Mouse (Mus musculus) intestine, postnatal 0 days (tissue): ENCODE data around the gene Atrnl1. TPM values are rescaled to one million over a fixed set of nuclear protein-coding genes. Genes with fewer than 3 reads are reported as not detected.

ENCODE experiments used
- ATAC-seq: fragments of 200-750 bp; cut with Nextera tagmentation; 2 replicates; pipeline ENCODE4 v1.8.0; 2017; ENCODE audit warnings: mild to moderate bottlenecking, moderate TSS enrichment, moderate library complexity
- H3K27ac ChIP-seq: fragments of 300-500 bp; sonication (generic); 2 replicates; pipeline ENCODE4 v1.5.1; 2014; ENCODE audit warnings: mild to moderate bottlenecking, low read depth, low read length, moderate library complexity
- H3K27me3 ChIP-seq: fragments of 300-500 bp; sonication (generic); replicated peaks from 2 replicates; pipeline ENCODE4 v1.6.1; 2014; ENCODE audit warnings: low read length, mixed read lengths; ENCODE audit not compliant: control insufficient read depth, insufficient read depth
- H3K36me3 ChIP-seq: fragments of 300-500 bp; sonication (generic); 2 replicates; pipeline ENCODE4 v1.6.1; 2014; ENCODE audit warnings: mild to moderate bottlenecking, moderate library complexity; ENCODE audit not compliant: control insufficient read depth, insufficient read depth
- H3K4me1 ChIP-seq: fragments of 300-500 bp; sonication (generic); replicated peaks from 2 replicates; pipeline ENCODE4 v1.6.1; 2014; ENCODE audit warnings: antibody characterized with exemption, low read length, mixed read lengths; ENCODE audit not compliant: control insufficient read depth, insufficient read depth
- H3K4me2 ChIP-seq: fragments of 300-500 bp; sonication (generic); replicated peaks from 2 replicates; pipeline ENCODE4 v1.6.1; 2014; ENCODE audit warnings: low read depth, mild to moderate bottlenecking, moderate library complexity
- H3K4me3 ChIP-seq: fragments of 300-500 bp; sonication (generic); 2 replicates; pipeline ENCODE4 v1.5.1; 2014; ENCODE audit warnings: low read depth, low read length
- H3K9ac ChIP-seq: fragments of 300-500 bp; sonication (generic); 2 replicates; pipeline ENCODE4 v1.6.1; 2014; ENCODE audit warnings: mild to moderate bottlenecking, low read depth, low read length
- H3K9me3 ChIP-seq: fragments of 300-500 bp; sonication (generic); 2 replicates; pipeline ENCODE4 v1.6.1; 2016; ENCODE audit warnings: mixed run types; ENCODE audit not compliant: control insufficient read depth
- CTCF ChIP-seq: sonication (generic); IDR thresholded peaks from 2 replicates; pipeline ENCODE4 v1.5.1; 2016; ENCODE audit warnings: low read depth, mild to moderate bottlenecking, control low read depth, antibody characterized with exemption, moderate library complexity
- WGBS: fragments of 180-500 bp; shearing (Covaris S2); extraction: QIAGEN DNeasy Blood & Tissue Kit; methylation state at CpG from one replicate; pipeline ENCODE4 v1.1.7; 2014; 5-methylcytosine and 5-hydroxymethylcytosine counted together
- polyA plus RNA-seq: library from polyadenylated mRNA; unstranded; fragments of >200 nt; fragmentation: Nextera tagmentation; extraction: Ambion mirVana; gene quantifications from 2 replicates; pipeline ENCODE4 v1.2.1, GENCODE M21; 2015

Gene Atrnl1
- polyA plus RNA-seq, 1 experiment from 2014 or later: 2.6 TPM

DNA sequence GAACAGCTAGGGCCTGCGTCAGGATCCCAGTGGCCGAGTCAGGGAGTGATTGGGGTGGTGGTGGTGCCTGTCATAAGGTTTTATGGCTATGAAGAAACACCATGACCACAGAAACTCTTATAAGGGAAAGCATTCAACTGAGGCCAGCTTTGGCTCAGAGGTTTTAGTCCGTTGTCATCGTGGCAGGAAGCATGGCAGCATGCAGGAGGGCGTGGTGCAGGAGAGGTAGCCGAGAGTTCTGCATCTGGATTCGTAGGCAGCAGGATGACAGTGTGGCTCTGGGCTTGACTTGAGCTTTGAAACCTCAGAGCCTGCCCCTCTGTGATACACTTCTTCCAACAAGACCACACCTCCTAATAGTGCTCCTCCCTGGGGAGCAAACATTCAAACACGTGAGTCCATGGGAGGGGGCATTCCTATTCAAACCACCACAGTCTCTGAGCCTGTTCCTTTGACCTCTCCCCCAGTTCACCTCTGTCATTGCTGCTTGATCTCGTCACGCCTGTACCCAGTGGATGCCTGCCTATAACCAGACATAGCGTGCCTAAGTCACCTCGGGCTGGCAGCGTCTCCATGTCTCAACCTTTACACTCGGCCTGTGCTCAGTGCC is 412.5 kb downstream of the Atrnl1 start:
- Histone ChIP-seq H3K4me1 (no peaks in the 10 kb centered on the region), H3K27me3 (no peaks in the 10 kb centered on the region), H3K27ac (no peak overlapping the region), H3K4me3 (no peak overlapping the region), H3K4me2 (no peak overlapping the region), H3K9ac (no peak overlapping the region), H3K9me3 (no peaks in the 10 kb centered on the region), H3K36me3 (no peaks in the 10 kb centered on the region)
- TF ChIP-seq CTCF: no peak
- no peak for ATAC-seq
- WGBS: 73% methylated on average over 14 of the region's 14 CpGs

DNA sequence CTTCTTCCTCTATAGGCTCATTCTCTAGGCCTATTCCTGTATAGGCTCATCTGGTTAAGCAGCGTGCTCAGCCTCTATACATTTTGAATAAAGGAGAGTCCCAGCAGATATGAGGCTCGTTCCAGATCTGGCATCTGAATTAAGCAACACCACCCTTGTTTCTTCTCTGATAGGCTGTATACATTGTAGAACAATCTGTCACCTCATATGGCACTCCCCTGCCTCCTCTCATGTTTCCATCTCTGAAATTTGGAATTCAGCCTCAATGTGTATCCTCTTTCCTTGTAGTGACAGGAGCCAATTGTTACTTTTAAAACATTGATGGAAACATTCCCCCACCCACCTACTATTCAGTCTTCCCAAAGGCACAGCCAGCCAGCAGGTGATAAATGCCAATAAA is 414.2 kb downstream of the Atrnl1 start:
- no peak overlapping the region for H3K4me3 ChIP-seq
- no peaks in the 10 kb centered on the region for H3K4me1 ChIP-seq
- H3K9ac ChIP-seq: no peak overlapping the region
- WGBS: 93% methylated on average over 2 of the region's 2 CpGs
- ATAC-seq: no peak
- no peak overlapping the region for H3K27ac ChIP-seq
- no peak overlapping the region for H3K4me2 ChIP-seq
- no peaks in the 10 kb centered on the region for H3K27me3 ChIP-seq
- H3K9me3 ChIP-seq: no peaks in the 10 kb centered on the region
- no peak for TF ChIP-seq CTCF
- H3K36me3 ChIP-seq: no peaks in the 10 kb centered on the region

GRCm38 (mm10) chr19:58029661-58030060 is 418.8 kb downstream of the Atrnl1 start:
- Histone ChIP-seq H3K4me2 (no peak overlapping the region), H3K4me3 (no peak overlapping the region), H3K9ac (no peak overlapping the region), H3K9me3 (no peaks in the 10 kb centered on the region), H3K27ac (no peak overlapping the region), H3K36me3 (no peaks in the 10 kb centered on the region), H3K27me3 (no peaks in the 10 kb centered on the region), H3K4me1 (no peaks in the 10 kb centered on the region)
- 73% methylated on average over 2 of the region's 2 CpGs for WGBS
- TF ChIP-seq CTCF: no peak
- no peak for ATAC-seq

GRCm38 (mm10) chr19:58033241-58033640 is 422.4 kb downstream of the Atrnl1 start:
- 89% methylated on average over 5 of the region's 5 CpGs for WGBS
- Histone ChIP-seq H3K36me3 (no peaks in the 10 kb centered on the region), H3K9me3 (no peaks in the 10 kb centered on the region), H3K4me2 (no peak overlapping the region), H3K27ac (no peak overlapping the region), H3K27me3 (no peaks in the 10 kb centered on the region), H3K9ac (no peak overlapping the region), H3K4me3 (no peak overlapping the region), H3K4me1 (no peaks in the 10 kb centered on the region)
- TF ChIP-seq CTCF: no peak
- ATAC-seq: no peak

GRCm38 (mm10) chr19:58036166-58036565 is 425.3 kb downstream of the Atrnl1 start:
- WGBS: 86% methylated on average over 3 of the region's 3 CpGs
- TF ChIP-seq CTCF: no peak
- ATAC-seq: no peak
- H3K27me3 ChIP-seq: no peaks in the 10 kb centered on the region
- no peaks in the 10 kb centered on the region for H3K9me3 ChIP-seq
- no peak overlapping the region for H3K4me2 ChIP-seq
- no peak overlapping the region for H3K27ac ChIP-seq
- H3K9ac ChIP-seq: no peak overlapping the region
- H3K4me3 ChIP-seq: no peak overlapping the region
- no peaks in the 10 kb centered on the region for H3K36me3 ChIP-seq
- no peaks in the 10 kb centered on the region for H3K4me1 ChIP-seq

DNA sequence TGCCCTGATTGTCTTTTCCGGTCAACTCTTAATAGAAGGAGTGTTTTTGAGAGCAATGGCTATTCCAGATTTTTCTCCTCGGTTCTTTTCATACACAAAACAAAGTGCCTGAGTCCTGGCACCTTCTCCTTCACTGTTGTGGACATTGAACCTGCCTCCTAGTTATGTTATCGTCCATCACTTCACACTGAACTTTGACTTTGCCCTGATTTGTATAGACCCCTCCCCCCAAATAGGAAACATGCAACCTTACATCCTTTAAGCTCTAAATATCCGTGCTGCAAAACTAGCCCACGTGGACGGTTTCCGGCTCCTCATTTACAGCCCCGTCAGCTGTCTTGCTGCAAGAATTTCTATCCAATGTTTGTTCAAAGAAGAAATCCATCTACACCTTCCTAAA is 432.3 kb downstream of the Atrnl1 start:
- ATAC-seq: no peak
- no peaks in the 10 kb centered on the region for H3K36me3 ChIP-seq
- TF ChIP-seq CTCF: no peak
- no peaks in the 10 kb centered on the region for H3K4me1 ChIP-seq
- H3K27me3 ChIP-seq: no peaks in the 10 kb centered on the region
- no peak overlapping the region for H3K4me2 ChIP-seq
- H3K9me3 ChIP-seq: no peaks in the 10 kb centered on the region
- 67% methylated on average over 8 of the region's 8 CpGs for WGBS
- H3K9ac ChIP-seq: no peak overlapping the region
- H3K4me3 ChIP-seq: no peak overlapping the region
- no peak overlapping the region for H3K27ac ChIP-seq

DNA sequence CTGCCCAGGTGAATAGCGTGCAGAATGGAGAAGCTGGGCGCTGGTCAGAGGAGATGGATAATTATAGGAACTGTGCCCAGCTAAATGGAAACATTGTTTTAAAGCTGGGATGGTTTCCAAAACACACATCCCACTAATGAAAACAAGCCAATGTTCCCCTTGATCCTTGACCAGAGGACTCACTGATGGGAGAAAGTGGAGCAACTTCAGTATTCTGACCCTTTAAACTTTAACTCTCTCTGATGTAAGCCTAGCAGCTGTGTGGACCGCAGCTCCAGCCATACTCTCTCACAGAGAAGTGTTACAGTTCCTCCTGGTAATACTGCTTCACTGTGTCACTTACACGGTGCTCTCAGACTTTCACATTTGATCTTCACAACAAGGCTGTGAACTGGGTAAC is 432.7 kb downstream of the Atrnl1 start:
- no peak for TF ChIP-seq CTCF
- WGBS: 66% methylated on average over 4 of the region's 4 CpGs
- Histone ChIP-seq H3K4me3 (no peak overlapping the region), H3K4me1 (no peaks in the 10 kb centered on the region), H3K27me3 (no peaks in the 10 kb centered on the region), H3K27ac (no peak overlapping the region), H3K9me3 (no peaks in the 10 kb centered on the region), H3K9ac (no peak overlapping the region), H3K36me3 (no peaks in the 10 kb centered on the region), H3K4me2 (no peak overlapping the region)
- ATAC-seq: no peak
